Mouse (Mus musculus): ENCODE results near the gene Map3k14. TPM values are rescaled to one million over a fixed set of nuclear protein-coding genes. Genes with fewer than 3 reads are reported as not detected.

The Map3k14 gene
- total RNA-seq, 2 experiments from 2014 or later = 3.1 to 4.0 TPM

- intact Hi-C loops (cut with DNase I) = loop anchor here (2.0 kb wide), 1 partner anchor 21 kb away; no protein-coding TSS in a partner anchor
These were observed 47.3 kb downstream of the Map3k14 start for GRCm38 (mm10) chr11:103219995-103220394.

GRCm38 (mm10) chr11:103219259-103219658, 48.0 kb downstream of the Map3k14 start:
- intact Hi-C loops (cut with DNase I) = loop anchor here (2.0 kb wide), 1 partner anchor 20 kb away; no protein-coding TSS in a partner anchor

More at GRCm38 (mm10) chr11:103219995-103220394, 47.3 kb downstream of the Map3k14 start:
- no peak for DNase-seq (ENCODE audit: low spot score in 2 of 2)

GRCm38 (mm10) chr11:103218517-103218901, 48.8 kb downstream of the Map3k14 start:
- intact Hi-C loops (cut with DNase I) = loop anchor here (2.0 kb wide), 1 partner anchor 20 kb away; no protein-coding TSS in a partner anchor
- no peak for DNase-seq (ENCODE audit: low spot score in 2 of 2)

More at GRCm38 (mm10) chr11:103219259-103219658, 48.0 kb downstream of the Map3k14 start:
- no peak for DNase-seq (ENCODE audit: low spot score in 2 of 2)

- intact Hi-C loops (cut with DNase I) = loop anchor here (2.0 kb wide), 1 partner anchor 19 kb away; no protein-coding TSS in a partner anchor
These were observed 49.3 kb downstream of the Map3k14 start, which contains the start of gene Spata32 for GRCm38 (mm10) chr11:103217790-103218516. Gene Spata32 (minus strand): TSS chr11:103218432.

GRCm38 (mm10) chr11:103215355-103215754, 51.9 kb downstream of the Map3k14 start:
- intact Hi-C loops (cut with DNase I) = no loop called here
- DNase-seq (ENCODE audit: low spot score in 2 of 2) = no peak

More at GRCm38 (mm10) chr11:103217790-103218516, 49.3 kb downstream of the Map3k14 start, which contains the start of gene Spata32:
- DNase-seq (ENCODE audit: low spot score in 2 of 2) = peak; percentile 68 to 78

GRCm38 (mm10) chr11:103213712-103214111, 53.6 kb downstream of the Map3k14 start:
- DNase-seq (ENCODE audit: low spot score in 2 of 2) = no peak

GRCm38 (mm10) chr11:103210291-103210690, 57.0 kb downstream of the Map3k14 start:
- DNase-seq (ENCODE audit: low spot score in 2 of 2) = no peak
- intact Hi-C loops (cut with DNase I) = no loop called here

More at GRCm38 (mm10) chr11:103213712-103214111, 53.6 kb downstream of the Map3k14 start:
- intact Hi-C loops (cut with DNase I) = no loop called here

GRCm38 (mm10) chr11:103208458-103208857, 58.8 kb downstream of the Map3k14 start, which contains the start of gene 1700023F06Rik:
Gene 1700023F06Rik (minus strand): TSS chr11:103208558.
- intact Hi-C loops (cut with DNase I) = no loop called here
- DNase-seq (ENCODE audit: low spot score in 2 of 2) = no peak

- intact Hi-C loops (cut with DNase I) = no loop called here
- DNase-seq (ENCODE audit: low spot score in 2 of 2) = peak in 1 of 2 experiments; percentile 41
These were observed 61.1 kb downstream of the Map3k14 start for GRCm38 (mm10) chr11:103206203-103206602.

- intact Hi-C loops (cut with DNase I) = no loop called here
- DNase-seq (ENCODE audit: low spot score in 2 of 2) = no peak
These were observed 64.9 kb downstream of the Map3k14 start for GRCm38 (mm10) chr11:103202376-103202775.

GRCm38 (mm10) chr11:103201664-103202063, 65.6 kb downstream of the Map3k14 start:
- peak; percentile 74 to 78 for DNase-seq (ENCODE audit: low spot score in 2 of 2)
- intact Hi-C loops (cut with DNase I) = no loop called here

- intact Hi-C loops (cut with DNase I) = loop anchor here (2.0 kb wide), 1 partner anchor 20 kb away; the partner anchor contains the start of gene Spata32
- peak; percentile 85 to 89 for DNase-seq (ENCODE audit: low spot score in 2 of 2)
These were observed 68.1 kb downstream of the Map3k14 start for GRCm38 (mm10) chr11:103198911-103199803.

- intact Hi-C loops (cut with DNase I) = loop anchor here (2.0 kb wide), 1 partner anchor 20 kb away; the partner anchor contains the start of gene Spata32
These were observed 68.9 kb downstream of the Map3k14 start for GRCm38 (mm10) chr11:103198339-103198738.

GRCm38 (mm10) chr11:103197340-103197739, 69.9 kb downstream of the Map3k14 start:
- intact Hi-C loops (cut with DNase I) = no loop called here
- DNase-seq (ENCODE audit: low spot score in 2 of 2) = peak; percentile 67 to 68

More at GRCm38 (mm10) chr11:103198339-103198738, 68.9 kb downstream of the Map3k14 start:
- no peak for DNase-seq (ENCODE audit: low spot score in 2 of 2)

GRCm38 (mm10) chr11:103195656-103196055, 71.6 kb downstream of the Map3k14 start:
- DNase-seq (ENCODE audit: low spot score in 2 of 2) = peak in 1 of 2 experiments; percentile 28
- intact Hi-C loops (cut with DNase I) = no loop called here

- DNase-seq (ENCODE audit: low spot score in 2 of 2) = peak; percentile 63 to 67
- intact Hi-C loops (cut with DNase I) = no loop called here
These were observed 72.0 kb downstream of the Map3k14 start for GRCm38 (mm10) chr11:103195236-103195635.

- no peak for DNase-seq (ENCODE audit: low spot score in 2 of 2)
These were observed 73.5 kb downstream of the Map3k14 start for GRCm38 (mm10) chr11:103193825-103194168.

GRCm38 (mm10) chr11:103192956-103193824, 74.1 kb downstream of the Map3k14 start:
- intact Hi-C loops (cut with DNase I) = loop anchor here (2.0 kb wide), 1 partner anchor 24 kb away; no protein-coding TSS in a partner anchor
- peak; percentile 79 to 81 for DNase-seq (ENCODE audit: low spot score in 2 of 2)

More at GRCm38 (mm10) chr11:103193825-103194168, 73.5 kb downstream of the Map3k14 start:
- intact Hi-C loops (cut with DNase I) = loop anchor here (2.0 kb wide), 1 partner anchor 25 kb away; no protein-coding TSS in a partner anchor
